Mouse (Mus musculus): ENCODE results near the gene Htr1f. TPM values are rescaled to one million over a fixed set of nuclear protein-coding genes. Genes with fewer than 3 reads are reported as not detected.

The Htr1f gene
- total RNA-seq, 2 experiments from 2014 or later = not detected

GRCm38 (mm10) chr16:64973533-64974305 lies 131.9 kb downstream of the Htr1f start:
- DNase-seq (ENCODE audit: low spot score in 2 of 2) = no peak

- DNase-seq (ENCODE audit: low spot score in 2 of 2) = no peak
Measured at GRCm38 (mm10) chr16:64961690-64962089, 144.0 kb downstream of the Htr1f start.

GRCm38 (mm10) chr16:64941646-64942195 lies 163.9 kb downstream of the Htr1f start:
- no peak for DNase-seq (ENCODE audit: low spot score in 2 of 2)

- DNase-seq (ENCODE audit: low spot score in 2 of 2) = no peak
Measured at GRCm38 (mm10) chr16:64934793-64935192, 170.9 kb downstream of the Htr1f start.

- no peak for DNase-seq (ENCODE audit: low spot score in 2 of 2)
Measured at GRCm38 (mm10) chr16:64934011-64934410, 171.6 kb downstream of the Htr1f start.

- no peak for DNase-seq (ENCODE audit: low spot score in 2 of 2)
Measured at GRCm38 (mm10) chr16:64923500-64923899, 182.2 kb downstream of the Htr1f start.

- DNase-seq (ENCODE audit: low spot score in 2 of 2) = no peak
Measured at GRCm38 (mm10) chr16:64908747-64909146, 196.9 kb downstream of the Htr1f start.

- DNase-seq (ENCODE audit: low spot score in 2 of 2) = no peak
Measured at GRCm38 (mm10) chr16:64907112-64907511, 198.5 kb downstream of the Htr1f start.

GRCm38 (mm10) chr16:64903328-64903727 lies 202.3 kb downstream of the Htr1f start:
- no peak for DNase-seq (ENCODE audit: low spot score in 2 of 2)

GRCm38 (mm10) chr16:64899084-64899483 lies 206.6 kb downstream of the Htr1f start:
- DNase-seq (ENCODE audit: low spot score in 2 of 2) = no peak

- no peak for DNase-seq (ENCODE audit: low spot score in 2 of 2)
Measured at GRCm38 (mm10) chr16:64889496-64889895, 216.2 kb downstream of the Htr1f start.

GRCm38 (mm10) chr16:64885547-64885946 lies 220.1 kb downstream of the Htr1f start:
- no peak for DNase-seq (ENCODE audit: low spot score in 2 of 2)

- DNase-seq (ENCODE audit: low spot score in 2 of 2) = no peak
Measured at GRCm38 (mm10) chr16:64885142-64885541, 220.5 kb downstream of the Htr1f start.

GRCm38 (mm10) chr16:64884420-64884838 lies 221.2 kb downstream of the Htr1f start:
- DNase-seq (ENCODE audit: low spot score in 2 of 2) = no peak

- no peak for DNase-seq (ENCODE audit: low spot score in 2 of 2)
Measured at GRCm38 (mm10) chr16:64883896-64884295, 221.8 kb downstream of the Htr1f start.

- no peak for DNase-seq (ENCODE audit: low spot score in 2 of 2)
Measured at GRCm38 (mm10) chr16:64881442-64881841, 224.2 kb downstream of the Htr1f start.

- DNase-seq (ENCODE audit: low spot score in 2 of 2) = no peak
Measured at GRCm38 (mm10) chr16:64880986-64881385, 224.7 kb downstream of the Htr1f start.

GRCm38 (mm10) chr16:64879735-64880134 lies 225.9 kb downstream of the Htr1f start:
- no peak for DNase-seq (ENCODE audit: low spot score in 2 of 2)

- DNase-seq (ENCODE audit: low spot score in 2 of 2) = no peak
Measured at GRCm38 (mm10) chr16:64878611-64879132, 227.0 kb downstream of the Htr1f start.

- DNase-seq (ENCODE audit: low spot score in 2 of 2) = no peak
Measured at GRCm38 (mm10) chr16:64877314-64877713, 228.3 kb downstream of the Htr1f start.

GRCm38 (mm10) chr16:64876631-64877265 lies 228.9 kb downstream of the Htr1f start:
- no peak for DNase-seq (ENCODE audit: low spot score in 2 of 2)

- DNase-seq (ENCODE audit: low spot score in 2 of 2) = no peak
Measured at GRCm38 (mm10) chr16:64875822-64876221, 229.8 kb downstream of the Htr1f start.

Data from gastrocnemius, postnatal 4 days (tissue).